Mouse (Mus musculus) brain, embryonic 14.5 days (tissue): ENCODE results near the gene Rbm24.

Experiments
- CTCF ChIP-seq: fragments of 200-500 bp; IDR thresholded peaks from 2 replicates; pipeline ENCODE4 v1.5.1; 2012; ENCODE audit warnings: inconsistent platforms, mild to moderate bottlenecking, moderate library complexity, borderline replicate concordance; ENCODE audit not compliant: insufficient read depth, insufficient read length; ENCODE audit errors: extremely low read depth
- POLR2A ChIP-seq: fragments of 200-500 bp; IDR thresholded peaks from 2 replicates; pipeline ENCODE4 v1.6.1; 2012; ENCODE audit warnings: mild to moderate bottlenecking, inconsistent platforms, borderline replicate concordance; ENCODE audit not compliant: poor library complexity, insufficient read depth, insufficient read length, severe bottlenecking; ENCODE audit errors: extremely low read depth

DNA sequence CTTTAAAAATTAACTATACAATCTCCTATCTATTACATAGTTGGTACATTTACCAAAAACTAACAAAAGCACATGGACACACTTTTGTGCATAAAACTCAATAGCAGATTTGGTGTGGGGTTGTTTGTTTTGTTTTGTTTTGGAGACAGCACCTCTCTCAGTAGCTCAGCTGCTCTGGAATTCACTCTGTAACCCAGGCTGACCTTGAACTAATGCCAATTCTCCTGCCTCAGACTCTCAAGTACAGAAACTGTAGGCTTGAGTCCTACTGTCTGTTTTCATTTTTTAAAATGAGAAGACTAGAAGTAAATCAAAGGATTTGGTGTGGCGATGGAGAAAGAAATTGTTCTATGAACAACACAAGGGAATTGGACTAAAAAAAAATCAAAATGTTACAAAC lies 11.1 kb upstream of the Rbm24 start:
- TF ChIP-seq CTCF = no peak
- no peak for TF ChIP-seq POLR2A
